Mouse (Mus musculus): ENCODE results near the gene Slc4a4. TPM values are rescaled to one million over a fixed set of nuclear protein-coding genes. Genes with fewer than 3 reads are reported as not detected.
"Not testable (repeated sequence)": the region's sequence is repeated elsewhere in the genome, so short reads cannot be mapped to it uniquely, and the experiment has no call there.

Slc4a4 gene
- polyA plus RNA-seq, 1 experiment from 2014 or later, result 6.7 TPM

- H3K4me1 ChIP-seq, result no peaks in the 10 kb centered on the region
- H3K9ac ChIP-seq, result no peak overlapping the region
- no peak overlapping the region for H3K27ac ChIP-seq
- H3K36me3 ChIP-seq (replicated peaks), result no peaks in the 10 kb centered on the region
- H3K4me2 ChIP-seq, result no peak overlapping the region
- H3K9me3 ChIP-seq, result no peaks in the 10 kb centered on the region
- no peak for ATAC-seq (replicated peaks)
- H3K4me3 ChIP-seq, result no peak overlapping the region
- 60% methylated on average over 9 of the region's 9 CpGs for WGBS
- no peaks in the 10 kb centered on the region for H3K27me3 ChIP-seq (replicated peaks)
Measured at GRCm38 (mm10) chr5:88990196-88990747, 103.7 kb downstream of the Slc4a4 start.

- not testable (repeated sequence) for H3K4me2 ChIP-seq; H3K4me3 ChIP-seq; H3K36me3 ChIP-seq (replicated peaks); ATAC-seq (replicated peaks); H3K27me3 ChIP-seq (replicated peaks); H3K4me1 ChIP-seq; H3K27ac ChIP-seq; H3K9ac ChIP-seq; H3K9me3 ChIP-seq
- 89% methylated on average over 2 of the region's 2 CpGs for WGBS
Measured at GRCm38 (mm10) chr5:88991309-88991708, 104.7 kb downstream of the Slc4a4 start.

- 87% methylated on average over 5 of the region's 5 CpGs for WGBS
- peak; percentile 58 for ATAC-seq (replicated peaks)
- Histone ChIP-seq H3K27me3 (replicated peaks) (no peaks in the 10 kb centered on the region), H3K36me3 (replicated peaks) (no peaks in the 10 kb centered on the region), H3K4me3 (no peak overlapping the region), H3K4me1 (no peaks in the 10 kb centered on the region), H3K27ac (no peak overlapping the region), H3K9me3 (no peaks in the 10 kb centered on the region; the same call in 1 of the 2 replicates), H3K9ac (no peak overlapping the region), H3K4me2 (no peak overlapping the region)
Measured at GRCm38 (mm10) chr5:88994533-88994932, 107.9 kb downstream of the Slc4a4 start.

- no peaks in the 10 kb centered on the region; the same call in 1 of the 2 replicates for H3K9me3 ChIP-seq
- H3K4me3 ChIP-seq, result no peak overlapping the region
- no peak overlapping the region for H3K27ac ChIP-seq
- H3K4me2 ChIP-seq, result no peak overlapping the region
- no peaks in the 10 kb centered on the region for H3K27me3 ChIP-seq (replicated peaks)
- ATAC-seq (replicated peaks), result no peak
- no peaks in the 10 kb centered on the region for H3K4me1 ChIP-seq
- H3K36me3 ChIP-seq (replicated peaks), result no peaks in the 10 kb centered on the region
- 96% methylated on average over 8 of the region's 8 CpGs for WGBS
- H3K9ac ChIP-seq, result no peak overlapping the region
Measured at GRCm38 (mm10) chr5:88996246-88996645, 109.6 kb downstream of the Slc4a4 start.

- WGBS, result 97% methylated on average over 6 of the region's 6 CpGs
- H3K4me1 ChIP-seq, result no peaks in the 10 kb centered on the region
- no peaks in the 10 kb centered on the region for H3K36me3 ChIP-seq (replicated peaks)
- no peak overlapping the region for H3K4me2 ChIP-seq
- H3K9ac ChIP-seq, result no peak overlapping the region
- no peak for ATAC-seq (replicated peaks)
- H3K4me3 ChIP-seq, result no peak overlapping the region
- no peaks in the 10 kb centered on the region; the same call in 1 of the 2 replicates for H3K9me3 ChIP-seq
- no peaks in the 10 kb centered on the region for H3K27me3 ChIP-seq (replicated peaks)
- H3K27ac ChIP-seq, result no peak overlapping the region
Measured at GRCm38 (mm10) chr5:88997277-88997676, 110.7 kb downstream of the Slc4a4 start.

- H3K9ac ChIP-seq, result no peak overlapping the region
- no peaks in the 10 kb centered on the region; the same call in 1 of the 2 replicates for H3K9me3 ChIP-seq
- no peak overlapping the region for H3K27ac ChIP-seq
- H3K27me3 ChIP-seq (replicated peaks), result no peaks in the 10 kb centered on the region
- no peak overlapping the region for H3K4me3 ChIP-seq
- H3K36me3 ChIP-seq (replicated peaks), result no peaks in the 10 kb centered on the region
- H3K4me2 ChIP-seq, result no peak overlapping the region
- no peaks in the 10 kb centered on the region for H3K4me1 ChIP-seq
- WGBS, result 97% methylated on average over 6 of the region's 6 CpGs
- no peak for ATAC-seq (replicated peaks)
Measured at GRCm38 (mm10) chr5:88999793-89000192, 113.2 kb downstream of the Slc4a4 start.

GRCm38 (mm10) chr5:89000598-89000997, 114.0 kb downstream of the Slc4a4 start:
- 96% methylated on average over 7 of the region's 7 CpGs for WGBS

GRCm38 (mm10) chr5:89010116-89010515, 123.5 kb downstream of the Slc4a4 start:
- Histone ChIP-seq H3K9ac (no peak overlapping the region), H3K27me3 (replicated peaks) (no peaks in the 10 kb centered on the region), H3K36me3 (replicated peaks) (no peaks in the 10 kb centered on the region), H3K4me1 (no peaks in the 10 kb centered on the region), H3K9me3 (no peaks in the 10 kb centered on the region), H3K4me3 (no peak overlapping the region), H3K27ac (no peak overlapping the region), H3K4me2 (no peak overlapping the region)
- ATAC-seq (replicated peaks), result no peak
- 74% methylated on average over 5 of the region's 5 CpGs for WGBS

More at GRCm38 (mm10) chr5:89000598-89000997, 114.0 kb downstream of the Slc4a4 start:
- Histone ChIP-seq H3K27ac (no peak overlapping the region), H3K4me3 (no peak overlapping the region), H3K4me1 (no peaks in the 10 kb centered on the region), H3K27me3 (replicated peaks) (no peaks in the 10 kb centered on the region), H3K9me3 (no peaks in the 10 kb centered on the region; the same call in 1 of the 2 replicates), H3K36me3 (replicated peaks) (no peaks in the 10 kb centered on the region), H3K9ac (no peak overlapping the region), H3K4me2 (no peak overlapping the region)
- ATAC-seq (replicated peaks), result no peak

- no peak for ATAC-seq (replicated peaks)
- Histone ChIP-seq H3K4me1 (no peaks in the 10 kb centered on the region), H3K27me3 (replicated peaks) (no peaks in the 10 kb centered on the region), H3K9me3 (no peaks in the 10 kb centered on the region), H3K4me3 (no peak overlapping the region), H3K9ac (no peak overlapping the region), H3K27ac (no peak overlapping the region), H3K4me2 (no peak overlapping the region), H3K36me3 (replicated peaks) (no peaks in the 10 kb centered on the region)
- 95% methylated on average over 3 of the region's 3 CpGs for WGBS
Measured at GRCm38 (mm10) chr5:89012456-89012855, 125.8 kb downstream of the Slc4a4 start.

GRCm38 (mm10) chr5:89014782-89015181, 128.2 kb downstream of the Slc4a4 start:
- no peak overlapping the region for H3K9ac ChIP-seq
- ATAC-seq (replicated peaks), result no peak
- 90% methylated on average over 2 of the region's 2 CpGs for whole genome bisulfite sequencing

GRCm38 (mm10) chr5:89015878-89016277, 129.3 kb downstream of the Slc4a4 start:
- Histone ChIP-seq H3K4me3 (no peak overlapping the region), H3K9ac (no peak overlapping the region), H3K9me3 (no peaks in the 10 kb centered on the region), H3K4me1 (no peaks in the 10 kb centered on the region), H3K27ac (no peak overlapping the region), H3K4me2 (no peak overlapping the region), H3K36me3 (replicated peaks) (no peaks in the 10 kb centered on the region), H3K27me3 (replicated peaks) (no peaks in the 10 kb centered on the region)
- no peak for ATAC-seq (replicated peaks)
- WGBS, result 87% methylated on average over 5 of the region's 5 CpGs

More at GRCm38 (mm10) chr5:89014782-89015181, 128.2 kb downstream of the Slc4a4 start:
- Histone ChIP-seq H3K27me3 (replicated peaks) (no peaks in the 10 kb centered on the region), H3K4me1 (no peaks in the 10 kb centered on the region), H3K4me3 (no peak overlapping the region), H3K27ac (no peak overlapping the region), H3K36me3 (replicated peaks) (no peaks in the 10 kb centered on the region), H3K9me3 (no peaks in the 10 kb centered on the region), H3K4me2 (no peak overlapping the region)

- no peak for ATAC-seq (replicated peaks)
- H3K4me1 ChIP-seq, result no peaks in the 10 kb centered on the region
- WGBS, result 67% methylated on average over 6 of the region's 6 CpGs
- no peaks in the 10 kb centered on the region for H3K36me3 ChIP-seq (replicated peaks)
- H3K4me3 ChIP-seq, result no peak overlapping the region
- H3K9ac ChIP-seq, result no peak overlapping the region
- no peak overlapping the region for H3K27ac ChIP-seq
- H3K4me2 ChIP-seq, result no peak overlapping the region
- H3K9me3 ChIP-seq, result no peaks in the 10 kb centered on the region
- no peaks in the 10 kb centered on the region for H3K27me3 ChIP-seq (replicated peaks)
Measured at GRCm38 (mm10) chr5:89018537-89018936, 131.9 kb downstream of the Slc4a4 start.

- Histone ChIP-seq H3K9me3 (no peaks in the 10 kb centered on the region), H3K9ac (no peak overlapping the region), H3K4me3 (no peak overlapping the region), H3K36me3 (replicated peaks) (no peaks in the 10 kb centered on the region), H3K4me1 (no peaks in the 10 kb centered on the region), H3K27ac (no peak overlapping the region), H3K27me3 (replicated peaks) (no peaks in the 10 kb centered on the region), H3K4me2 (no peak overlapping the region)
- ATAC-seq (replicated peaks), result no peak
- 84% methylated on average over 4 of the region's 4 CpGs for WGBS
Measured at GRCm38 (mm10) chr5:89024413-89024812, 137.8 kb downstream of the Slc4a4 start.

Data from midbrain, embryonic 15.5 days (tissue).